Mouse (Mus musculus): ENCODE data around the gene Hspa12a. TPM values are rescaled to one million over a fixed set of nuclear protein-coding genes. Genes with fewer than 3 reads are reported as not detected.

The Hspa12a gene
- total RNA-seq, 2 experiments from 2014 or later, result 14.9 to 17.1 TPM

- intact Hi-C loops (cut with DNase I), result no loop called here
- DNase-seq, result no peak
Measured at GRCm38 (mm10) chr19:58781566-58781965, 161.9 kb downstream of the Hspa12a start.

DNA sequence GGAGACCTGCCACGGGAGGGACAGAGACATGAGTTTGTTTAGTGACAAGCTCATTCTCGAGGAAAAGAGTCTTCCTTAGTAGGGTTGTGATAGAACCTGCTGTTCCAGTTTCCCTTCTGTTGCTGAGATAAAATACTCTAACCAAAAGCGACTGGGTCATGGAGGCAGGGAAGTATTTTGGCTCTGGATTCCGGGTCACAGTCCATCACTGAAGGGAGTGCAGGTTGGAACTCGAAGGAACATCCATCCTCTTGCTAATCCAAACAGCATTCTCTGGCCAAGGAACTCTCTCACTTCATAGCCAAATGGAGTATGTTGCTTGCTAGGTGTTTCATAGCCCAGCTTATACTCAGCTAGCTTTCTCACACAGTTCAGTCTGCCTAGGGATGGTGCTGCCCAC, 167.0 kb downstream of the Hspa12a start:
- intact Hi-C loops (cut with DNase I), result no loop called here
- no peak for DNase-seq

DNA sequence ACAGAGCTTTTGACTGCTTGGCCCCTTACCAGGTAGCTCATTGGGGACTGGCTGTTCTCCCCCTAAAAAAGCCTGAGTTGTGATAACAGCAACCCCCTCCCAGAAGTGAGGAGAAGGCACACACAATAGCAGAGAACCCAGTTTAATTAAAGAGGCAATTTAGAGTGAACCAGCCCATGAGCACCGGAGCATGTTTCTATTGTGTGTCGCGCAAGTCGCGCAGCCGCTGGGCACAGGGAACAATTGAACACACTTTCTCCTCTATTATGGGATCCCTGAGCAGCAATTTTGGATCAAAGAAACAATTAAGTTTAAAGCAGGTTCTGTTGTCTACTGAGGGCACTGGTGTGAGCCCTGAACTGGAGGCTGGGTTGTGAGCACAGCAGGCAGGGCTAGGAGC, 176.1 kb downstream of the Hspa12a start:
- no peak for DNase-seq
- intact Hi-C loops (cut with DNase I), result loop anchor here (5.0 kb wide), 1 partner anchor 440 kb away; no protein-coding TSS in a partner anchor

- DNase-seq, result peak; percentile 43 to 49
- intact Hi-C loops (cut with DNase I), result loop anchor here (2.0 to 5.0 kb wide), 2 partner anchors 142 to 434 kb away; no protein-coding TSS in a partner anchor
Measured at GRCm38 (mm10) chr19:58762848-58763541, 180.5 kb downstream of the Hspa12a start.

DNA sequence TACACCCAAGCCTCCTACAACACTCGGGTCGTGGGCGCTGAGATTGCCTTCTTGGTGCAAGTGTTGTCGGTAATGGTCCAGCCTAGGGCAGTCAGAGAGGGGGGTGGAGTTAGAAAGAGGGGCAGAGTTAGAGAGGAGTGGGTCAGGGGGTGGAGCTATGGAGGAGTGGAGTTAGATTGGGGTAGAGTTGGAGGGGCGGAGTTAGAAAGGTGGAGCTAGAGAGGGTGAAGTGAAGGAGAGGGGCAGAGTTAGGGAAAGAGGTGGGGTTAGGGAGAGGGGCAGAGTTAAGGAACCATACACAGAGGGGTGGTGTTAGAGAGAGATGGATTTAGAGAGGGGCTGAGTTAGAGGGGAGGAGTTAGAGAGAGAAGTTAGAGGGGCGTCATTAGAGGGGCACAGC, 181.1 kb downstream of the Hspa12a start:
- intact Hi-C loops (cut with DNase I), result loop anchor here (2.0 to 5.0 kb wide), 2 partner anchors 142 to 435 kb away; no protein-coding TSS in a partner anchor
- no peak for DNase-seq

- intact Hi-C loops (cut with DNase I), result no loop called here
Measured at GRCm38 (mm10) chr19:58759423-58759822, 184.0 kb downstream of the Hspa12a start, which contains the start of gene Pnliprp2. Gene Pnliprp2 (plus strand): TSS chr19:58759719.

GRCm38 (mm10) chr19:58758871-58759270, 184.6 kb downstream of the Hspa12a start:
- DNase-seq, result no peak
- intact Hi-C loops (cut with DNase I), result no loop called here

More at GRCm38 (mm10) chr19:58759423-58759822, 184.0 kb downstream of the Hspa12a start, which contains the start of gene Pnliprp2:
- DNase-seq, result no peak

DNA sequence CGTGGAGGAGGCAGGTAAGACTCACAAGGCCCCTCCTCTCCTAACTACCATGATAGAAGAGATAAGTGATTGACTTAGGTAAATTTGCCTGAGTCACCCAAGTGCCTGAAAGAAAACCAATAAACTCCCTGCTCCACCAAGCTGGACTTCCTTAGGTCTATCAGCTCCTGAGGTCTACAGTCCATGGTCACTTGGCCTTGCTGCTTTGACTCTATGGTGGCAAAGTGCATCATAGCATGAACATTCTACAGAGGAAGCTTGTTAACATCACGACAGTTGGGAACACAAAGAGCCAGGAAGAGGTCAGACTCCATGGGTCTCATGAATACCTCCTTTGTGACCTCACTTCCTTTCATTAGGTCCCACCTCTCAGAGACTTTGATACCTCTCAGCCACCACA, 191.9 kb downstream of the Hspa12a start:
- DNase-seq, result no peak
- intact Hi-C loops (cut with DNase I), result no loop called here

DNA sequence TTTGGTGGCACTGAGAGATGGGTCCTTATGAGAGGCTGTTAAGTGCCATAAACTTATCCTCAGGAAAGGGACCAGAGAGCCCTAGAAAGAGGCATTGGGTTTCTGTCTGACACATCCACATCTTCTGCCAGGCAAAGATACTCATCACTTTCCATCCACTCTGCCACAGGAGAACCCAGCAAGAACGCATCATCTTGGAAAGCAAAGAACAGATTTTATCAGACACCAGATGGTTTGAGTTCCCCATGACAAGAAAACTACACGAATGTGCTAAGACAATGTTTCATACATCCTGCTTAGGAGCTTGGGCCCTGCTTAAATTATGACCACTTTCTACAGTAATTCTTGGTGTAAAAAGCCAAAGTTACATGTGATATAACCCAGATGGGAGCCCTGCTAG, 192.6 kb downstream of the Hspa12a start:
- intact Hi-C loops (cut with DNase I), result no loop called here
- DNase-seq, result no peak

DNA sequence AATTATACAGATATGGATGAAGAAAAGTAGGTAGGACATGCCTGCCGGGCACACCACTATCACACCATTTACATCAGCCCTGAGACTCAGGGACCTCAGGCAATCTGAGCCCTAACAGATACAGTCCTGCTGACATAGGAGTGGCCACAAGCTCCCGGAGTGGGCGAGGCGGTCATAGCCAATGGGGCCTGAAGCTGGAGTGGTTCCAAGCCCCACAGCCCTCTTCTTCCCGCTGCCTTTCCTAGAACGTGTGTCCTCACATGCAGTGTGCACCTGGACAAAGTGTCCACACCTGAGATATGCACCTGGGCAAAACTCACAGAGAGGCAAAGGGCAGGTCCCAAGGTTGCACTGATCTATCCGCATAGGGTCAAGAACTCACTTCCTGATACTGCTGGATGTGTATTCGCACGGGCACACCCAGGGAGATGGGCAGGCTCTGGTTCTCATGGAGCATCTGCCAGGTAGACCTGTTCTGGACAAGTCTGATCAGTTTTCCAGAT, 195.9 kb downstream of the Hspa12a start:
- intact Hi-C loops (cut with DNase I), result no loop called here
- no peak for DNase-seq

Small RNAs within 50 kb of the gene (microRNA-seq; reads per million reads assigned to microRNA genes)
- 0.67 to 5.1 reads per million in 2 experiments for gene Mir3086 (ENCODE audit: borderline number of aligned reads in 2 of 2)

Other genes starting within 250 kb of the Hspa12a start
- not detected for gene Pnliprp1, start 214.8 kb downstream of the Hspa12a start, total RNA-seq (2021)
- gene Pnliprp2, start 183.9 kb downstream of the Hspa12a start, total RNA-seq (2021), result not detected
- gene 1700019N19Rik, start 149.2 kb downstream of the Hspa12a start, total RNA-seq (2021), result not detected
- gene Eno4, start 229 bp downstream of the Hspa12a start, total RNA-seq (2021), result not detected
- 1 to 10 TPM; 2.1 to 2.3 TPM for gene Shtn1, start 132.4 kb upstream of the Hspa12a start, total RNA-seq (2021)
- not detected for gene Vax1, start 226.4 kb upstream of the Hspa12a start, total RNA-seq (2021)